Mouse (Mus musculus) right cerebral cortex, postnatal 25 days (tissue): ENCODE measurements around the gene Rcor2.

Experiments used
- DNase-seq: peaks from one replicate; pipeline ENCODE4 v3.0.0; 2022

Gene Rcor2

DNA sequence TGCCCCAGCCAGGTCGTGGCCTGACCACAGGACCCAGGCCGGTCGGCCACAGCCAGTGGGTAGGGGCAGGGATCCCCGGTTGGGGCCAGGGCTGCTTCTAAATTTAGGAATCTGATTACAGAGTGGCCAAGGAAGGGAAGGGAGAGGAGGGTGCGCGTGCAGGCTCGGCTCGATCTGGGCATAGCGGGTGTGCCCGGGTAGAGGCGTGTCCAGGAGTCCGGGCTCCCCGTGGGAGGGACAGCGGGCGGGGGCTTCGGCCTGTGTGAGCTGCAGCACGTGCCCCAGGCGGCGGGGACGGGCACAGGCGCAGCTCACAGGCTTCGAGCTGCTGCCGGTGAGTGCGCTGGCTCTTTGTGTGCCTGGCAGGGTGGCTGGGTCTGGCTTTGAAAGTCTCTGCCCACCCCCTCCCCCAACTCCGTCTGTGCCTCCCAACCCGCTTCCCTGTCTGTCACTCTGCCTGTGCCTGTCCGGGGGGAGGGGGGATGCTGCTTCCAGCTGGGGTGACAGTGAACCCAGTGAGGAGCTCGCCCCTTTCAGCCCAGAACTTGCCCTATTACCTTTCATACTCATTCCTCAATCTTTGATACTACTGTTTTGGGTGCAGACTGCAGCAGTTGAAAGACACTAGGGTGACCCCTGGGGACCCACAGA lies at the start of gene Rcor2:
Rcor2 (plus strand) TSS at position 235 of the 651 bp plus-strand sequence.
- DNase-seq: peak; percentile 61

DNA sequence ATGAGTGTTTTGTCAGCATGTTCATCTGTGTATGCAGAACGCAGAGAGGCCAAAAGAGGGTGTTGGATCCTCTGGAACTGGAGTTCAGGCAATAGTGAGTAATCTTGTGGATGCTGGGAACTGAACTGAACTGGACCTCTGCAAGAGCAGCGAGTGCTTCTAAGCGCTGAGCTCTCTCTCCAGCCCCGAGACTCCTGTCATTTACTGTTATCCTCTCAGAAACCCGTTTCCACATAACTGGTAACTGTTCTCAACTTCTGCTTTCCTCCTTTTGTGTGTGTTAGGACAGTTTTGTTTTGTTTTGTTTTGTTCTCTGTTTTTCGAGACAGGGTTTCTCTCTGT lies 49.2 kb upstream of the Rcor2 start:
- no peak for DNase-seq

DNA sequence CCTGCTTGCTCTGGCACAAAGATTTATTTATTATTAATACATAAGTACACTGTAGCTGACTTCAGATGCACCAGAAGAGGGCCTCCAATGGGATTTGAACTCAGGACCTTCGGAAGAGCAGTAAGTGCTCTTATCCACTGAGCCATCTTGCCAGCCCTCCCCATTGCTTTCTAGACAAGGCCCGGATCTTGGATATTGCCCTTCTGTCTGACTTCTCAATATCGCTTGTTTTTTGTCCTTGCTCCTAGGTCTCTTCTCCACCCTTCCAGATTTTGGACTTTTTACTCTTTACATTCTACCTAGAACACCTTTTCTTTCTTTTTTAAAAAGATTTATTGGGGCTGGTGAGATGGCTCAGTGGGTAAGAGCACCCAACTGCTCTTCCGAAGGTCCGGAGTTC lies 48.4 kb upstream of the Rcor2 start:
- no peak for DNase-seq

DNA sequence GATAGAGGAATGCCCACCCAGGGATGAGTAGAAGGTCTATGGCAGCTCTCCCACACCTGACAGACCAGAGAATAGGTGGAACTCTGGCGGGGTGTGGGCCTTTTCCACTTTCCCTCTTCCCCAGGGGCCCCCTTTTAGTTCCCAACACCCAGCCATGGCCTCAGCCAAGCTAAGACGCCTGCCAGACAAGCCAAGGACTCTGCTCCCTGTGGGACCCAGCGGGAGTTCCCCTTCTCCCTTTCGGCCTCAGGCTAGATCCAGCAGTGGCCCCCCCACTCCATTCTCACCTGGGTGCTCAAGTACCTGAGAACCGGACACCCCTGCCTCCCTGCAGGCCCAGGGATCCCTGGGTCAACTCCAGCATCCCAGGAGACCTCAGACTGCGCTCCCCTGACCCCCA lies 44.9 kb upstream of the Rcor2 start:
- DNase-seq: no peak

DNA sequence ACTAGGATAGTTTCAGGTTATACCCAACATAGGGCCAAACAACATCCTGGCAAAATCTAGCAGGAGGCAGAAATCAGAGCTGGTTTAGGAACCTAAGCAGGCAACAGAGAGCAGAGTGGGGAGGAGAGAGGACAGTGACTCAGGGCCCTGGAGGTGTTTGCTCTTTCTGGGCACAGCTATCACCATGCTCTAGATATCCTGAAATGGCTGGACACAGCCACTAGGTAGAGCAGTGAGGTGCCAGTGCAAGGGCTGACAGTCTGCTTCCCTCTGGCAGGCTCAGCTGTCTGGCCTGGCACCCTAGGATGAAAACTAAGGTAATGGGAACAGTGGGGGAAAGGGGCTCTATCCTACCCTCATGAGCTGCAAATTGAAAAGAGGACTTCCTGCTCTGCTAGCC lies 43.6 kb upstream of the Rcor2 start:
- no peak for DNase-seq

DNA sequence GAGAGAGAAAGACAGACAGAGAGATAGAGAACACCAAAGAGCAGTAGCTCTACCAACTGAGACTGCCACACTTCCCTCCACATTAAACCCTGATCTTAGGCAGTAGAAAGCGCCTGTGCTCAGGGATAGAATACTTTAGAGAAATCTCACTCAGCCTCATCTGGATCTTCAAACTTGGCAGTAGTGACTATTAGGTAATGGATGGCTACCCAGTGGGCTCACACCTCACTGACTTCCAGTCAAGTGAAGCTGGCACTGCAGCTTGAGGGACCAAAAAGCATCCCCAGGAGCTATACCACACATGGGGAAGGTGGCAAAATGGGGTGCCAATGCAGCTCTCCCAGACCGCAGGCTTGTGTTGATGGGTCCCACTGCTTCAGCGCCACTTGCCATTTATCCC lies 42.9 kb upstream of the Rcor2 start:
- no peak for DNase-seq

DNA sequence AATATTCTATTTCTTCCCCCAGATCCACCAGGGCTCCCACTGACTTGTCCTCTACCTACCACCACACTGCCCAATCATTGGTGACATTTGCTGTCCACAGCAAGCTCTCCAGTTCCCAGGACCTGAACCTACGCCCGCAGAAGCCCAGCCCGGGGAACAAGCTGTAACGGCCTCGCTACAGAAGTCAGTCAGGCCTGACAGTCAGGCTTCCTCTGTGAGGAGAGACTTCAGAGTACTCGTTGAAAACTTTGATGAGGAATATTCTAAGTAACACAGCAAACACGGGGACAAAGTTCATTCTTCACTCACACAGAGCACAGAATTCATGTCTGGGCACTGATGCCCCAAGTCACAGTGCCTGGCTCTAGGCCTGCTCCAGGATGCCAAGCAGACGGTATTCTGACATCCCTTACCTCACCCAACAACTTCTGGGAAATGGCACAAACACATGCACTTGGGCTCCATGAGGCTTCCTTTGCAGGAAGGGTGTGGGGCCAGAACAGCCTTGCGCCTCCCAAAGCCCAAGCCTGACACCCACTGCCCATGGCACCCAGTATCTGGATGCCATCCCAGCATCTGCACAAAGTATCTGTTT lies 41.9 kb upstream of the Rcor2 start:
- DNase-seq: no peak

DNA sequence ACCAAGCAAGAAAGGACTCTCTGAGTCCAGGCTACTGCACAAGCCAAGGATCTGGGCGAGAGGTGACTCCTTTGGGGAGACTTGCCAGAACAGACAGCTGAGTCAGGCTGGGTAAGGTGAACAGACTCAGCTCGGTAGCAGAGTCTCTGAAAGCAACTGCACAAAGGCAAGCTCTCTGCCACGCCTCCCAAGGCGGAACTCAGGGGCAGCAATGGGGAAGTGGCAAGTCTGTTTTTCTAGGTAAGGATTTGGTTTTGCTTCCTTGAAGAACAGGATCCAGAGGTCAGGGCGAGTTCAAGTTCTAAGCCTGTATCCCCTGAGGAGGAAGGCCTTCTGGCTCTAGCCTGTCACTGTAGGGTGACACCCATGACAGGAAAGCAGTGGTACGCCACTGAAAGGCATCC lies 40.6 kb upstream of the Rcor2 start:
- DNase-seq: no peak

DNA sequence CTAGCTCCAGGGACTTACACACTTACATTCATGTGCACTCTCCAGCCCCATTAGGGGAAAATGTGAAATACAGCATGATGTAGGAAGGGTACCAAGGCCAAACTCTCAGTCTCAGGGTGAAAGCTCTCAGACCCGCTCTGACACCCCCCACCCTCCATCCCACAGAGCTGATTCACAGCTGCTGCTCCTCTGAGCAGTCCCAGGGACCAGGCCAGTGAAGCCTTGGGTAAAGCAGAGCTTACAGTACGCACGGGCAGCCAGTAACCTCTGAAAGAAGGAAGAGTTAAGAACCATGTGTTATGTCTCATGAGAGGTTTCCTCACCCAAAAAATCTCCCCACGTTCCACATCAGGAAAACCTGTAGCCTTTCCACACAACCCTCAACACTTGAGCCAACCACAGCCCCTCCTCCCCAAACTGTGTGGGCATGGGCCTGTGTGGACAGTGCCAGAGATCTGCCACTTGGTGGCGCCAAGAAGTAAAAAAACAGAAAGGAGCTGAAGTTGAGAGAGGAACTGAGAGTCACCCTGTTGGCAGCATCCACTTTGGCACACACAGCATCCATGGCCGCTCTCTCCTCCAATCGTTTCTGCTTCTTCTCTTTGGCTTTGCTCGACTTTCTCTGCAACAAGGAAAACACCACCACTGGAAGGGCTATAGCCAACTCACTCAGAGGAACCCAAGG lies 32.4 kb upstream of the Rcor2 start:
- DNase-seq: peak; percentile 79

DNA sequence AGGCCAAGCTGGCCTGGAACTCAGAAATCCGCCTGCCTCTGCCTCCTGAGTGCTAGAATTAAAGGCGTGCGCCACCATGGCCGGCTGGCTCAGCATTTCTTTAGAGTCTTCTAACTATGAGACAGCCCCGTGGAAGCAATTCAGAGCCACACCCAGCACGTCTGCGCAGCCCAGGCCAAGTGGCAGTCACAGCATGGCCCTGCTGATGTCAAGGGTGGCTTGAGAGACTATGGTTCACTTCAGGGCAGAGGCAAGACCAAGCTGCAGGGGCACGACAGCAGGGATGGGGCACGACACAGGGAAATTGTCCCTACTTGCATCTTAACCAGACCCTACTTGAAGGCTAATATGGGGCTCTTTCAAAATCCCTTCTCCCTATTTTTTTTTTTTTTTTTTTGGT lies 31.7 kb upstream of the Rcor2 start:
- no peak for DNase-seq

DNA sequence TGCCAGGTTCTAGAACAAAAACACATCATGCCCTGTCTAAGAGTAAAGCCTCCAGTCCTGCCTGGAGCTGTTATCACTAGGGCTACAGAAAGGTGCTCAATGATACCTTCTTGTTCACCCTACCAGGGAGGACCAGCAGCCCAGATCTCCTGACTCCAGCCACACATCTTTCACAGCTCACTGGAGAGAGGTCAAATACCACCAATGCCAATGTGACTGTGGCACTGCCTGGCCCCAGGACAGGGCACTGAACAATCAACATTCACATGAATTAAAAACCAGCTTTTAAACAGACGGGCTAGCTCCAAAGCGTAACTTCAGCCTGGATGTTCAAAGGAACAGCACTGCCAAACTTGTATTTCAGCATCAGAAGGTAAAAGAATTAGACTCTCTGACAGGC lies 31.1 kb upstream of the Rcor2 start:
- DNase-seq: no peak

DNA sequence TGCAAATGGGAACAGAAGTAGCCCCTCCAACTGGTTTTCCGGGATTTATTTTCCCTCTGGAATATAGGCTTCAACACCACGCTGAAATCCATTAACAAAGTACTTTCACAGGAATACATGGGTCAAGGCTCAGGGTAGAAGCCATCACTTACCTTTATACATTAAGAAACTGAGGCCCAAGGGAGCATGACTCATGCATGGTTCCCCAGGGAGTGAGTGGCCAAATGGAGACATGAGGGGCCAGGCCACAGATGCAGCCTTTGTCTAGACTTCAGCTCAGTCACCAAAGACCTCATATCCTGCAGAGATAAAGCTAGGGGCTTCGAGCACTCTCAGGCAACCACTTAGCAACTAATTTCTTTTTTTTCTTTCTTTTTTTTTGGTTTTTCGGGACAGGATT lies 30.4 kb upstream of the Rcor2 start:
- DNase-seq: no peak

DNA sequence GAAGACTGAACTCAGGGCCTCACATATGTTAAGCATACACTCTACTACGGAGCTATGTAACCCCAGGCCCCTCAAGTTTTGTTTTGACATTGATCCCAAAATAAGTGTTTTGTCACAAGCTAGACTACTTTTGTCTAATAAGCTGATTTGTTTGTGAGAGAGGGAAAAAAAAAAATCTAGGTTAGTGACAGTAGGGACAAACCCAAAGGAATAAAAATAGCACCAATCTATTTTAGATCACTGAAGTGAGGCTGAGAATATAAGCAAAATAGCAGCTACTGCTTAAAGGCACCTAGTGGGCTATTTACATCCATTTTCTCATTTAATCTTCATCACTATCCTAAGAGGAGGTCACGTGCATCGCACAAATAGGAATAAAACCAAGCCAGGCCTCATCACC lies 27.6 kb upstream of the Rcor2 start:
- no peak for DNase-seq

DNA sequence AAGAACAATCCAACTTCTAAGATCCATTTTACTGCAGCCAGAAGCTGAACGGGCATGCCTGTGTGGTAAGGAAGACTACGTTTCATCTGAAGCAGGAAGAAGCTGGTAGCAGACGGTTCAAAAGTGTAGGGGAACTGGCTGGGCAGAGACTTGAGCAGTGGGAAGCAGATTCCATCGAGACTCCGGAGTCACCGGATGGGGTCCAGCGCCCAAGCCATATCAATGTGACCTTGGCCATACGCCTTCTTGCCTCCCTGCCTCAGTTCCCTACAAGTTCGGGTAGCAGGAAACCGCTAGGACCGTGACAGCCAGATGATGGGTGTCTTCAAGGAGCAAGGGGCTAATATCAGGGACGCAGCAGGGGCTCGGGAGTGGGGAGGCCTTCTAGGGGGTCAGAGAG lies 26.8 kb upstream of the Rcor2 start:
- DNase-seq: no peak

DNA sequence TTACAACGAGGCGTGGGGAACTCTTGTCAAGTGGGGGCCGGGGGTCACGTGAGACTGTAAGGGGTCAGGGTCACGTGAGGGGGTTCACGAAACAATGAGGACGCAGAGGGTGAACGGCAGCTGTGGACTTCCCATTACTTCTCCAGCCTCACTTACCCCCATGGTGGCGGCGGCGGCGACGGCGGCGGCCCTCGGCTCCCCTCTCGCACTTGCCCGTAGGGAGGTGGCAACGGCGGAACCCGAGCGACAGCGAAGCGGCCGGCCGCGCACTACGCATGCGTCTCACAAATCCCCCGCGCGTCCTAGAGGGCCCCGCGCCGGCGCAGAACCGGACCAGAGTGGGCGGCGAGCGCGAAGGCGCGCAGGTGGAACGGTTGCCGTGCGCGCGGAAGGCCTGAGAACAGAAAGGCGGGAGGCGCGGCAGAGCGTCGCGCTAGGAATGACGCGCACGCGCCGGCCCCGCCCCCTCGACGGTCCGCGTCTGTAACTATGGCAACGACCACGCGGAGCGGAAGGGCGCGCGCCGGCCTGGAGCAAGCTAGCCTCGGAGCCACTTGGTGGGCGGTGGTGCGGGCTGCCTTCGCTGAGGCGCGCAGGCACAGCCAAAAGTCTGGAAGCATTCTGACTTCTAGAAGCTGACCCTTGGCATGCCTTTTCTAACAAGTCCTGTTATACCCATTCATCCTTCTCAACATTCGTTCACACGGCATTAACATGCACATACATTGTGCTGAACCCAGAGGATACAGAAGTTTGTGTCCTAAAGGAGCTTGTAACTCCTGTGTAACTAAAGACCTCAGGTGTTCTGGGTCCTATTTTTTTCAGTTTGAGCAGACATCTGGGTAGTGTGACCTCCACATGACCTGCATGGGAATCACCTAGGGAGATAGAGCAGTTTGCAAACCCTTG lies 26.1 kb upstream of the Rcor2 start, which contains the start of gene Naa40:
Naa40 (minus strand) TSS at position 402 of the 909 bp plus-strand sequence.
- DNase-seq: peak; percentile 94

DNA sequence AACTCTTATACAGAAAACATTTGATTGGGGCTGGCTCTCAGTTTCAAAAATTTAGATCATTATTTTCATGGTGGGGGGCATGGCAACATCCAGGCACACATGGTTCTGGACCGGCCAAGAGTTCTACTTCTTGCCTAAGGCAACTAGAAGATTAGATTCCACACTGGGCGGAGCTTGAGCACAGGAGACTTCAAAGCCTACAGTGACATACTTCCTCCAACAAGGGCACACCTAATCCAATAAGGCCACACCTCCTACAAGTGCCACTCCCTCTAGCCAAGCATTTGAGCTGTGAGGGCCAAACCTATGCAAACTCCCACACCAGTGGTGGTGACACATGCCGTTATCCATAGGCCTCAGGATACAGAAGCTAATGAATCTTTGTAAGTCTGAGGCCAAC lies 21.1 kb upstream of the Rcor2 start:
- no peak for DNase-seq

DNA sequence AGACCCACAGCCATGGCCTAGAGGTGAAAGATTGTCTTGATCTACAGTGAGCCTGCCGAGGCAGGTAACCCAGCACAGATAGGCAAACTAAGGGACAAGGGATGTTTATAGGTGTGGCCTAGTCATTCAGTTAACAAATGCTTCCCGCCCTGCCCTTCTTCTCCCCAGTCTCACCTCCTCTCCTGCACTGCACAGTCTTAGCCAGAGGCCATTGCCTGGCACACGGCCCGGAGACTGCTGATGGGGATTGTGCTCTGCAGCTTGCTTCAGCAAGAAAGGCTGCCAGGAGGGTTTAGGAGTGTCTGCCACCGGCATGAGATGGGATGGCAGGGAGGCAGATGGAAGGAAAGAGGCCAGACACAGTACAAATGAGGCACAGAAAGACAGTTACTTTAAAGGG lies 9.2 kb upstream of the Rcor2 start:
- no peak for DNase-seq

DNA sequence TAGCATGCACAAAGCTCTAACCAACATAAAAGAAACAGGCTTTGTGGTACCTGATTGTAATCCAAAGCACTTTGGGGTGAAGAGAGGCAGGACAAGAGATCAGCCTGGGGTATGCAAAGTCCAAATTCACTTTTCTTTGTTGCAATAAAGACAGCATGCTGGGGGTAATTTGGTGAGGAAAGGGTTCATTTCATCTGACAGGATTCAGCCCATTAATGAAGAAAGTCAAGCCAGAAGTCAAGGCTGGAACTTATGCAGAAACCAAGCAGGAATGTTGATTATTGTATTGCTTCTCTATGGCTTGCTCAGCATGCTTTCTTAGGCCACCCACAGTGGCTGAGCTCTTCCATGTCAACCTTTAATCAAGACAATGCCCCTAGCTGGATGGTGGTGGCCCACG lies 5.6 kb upstream of the Rcor2 start:
- DNase-seq: no peak

DNA sequence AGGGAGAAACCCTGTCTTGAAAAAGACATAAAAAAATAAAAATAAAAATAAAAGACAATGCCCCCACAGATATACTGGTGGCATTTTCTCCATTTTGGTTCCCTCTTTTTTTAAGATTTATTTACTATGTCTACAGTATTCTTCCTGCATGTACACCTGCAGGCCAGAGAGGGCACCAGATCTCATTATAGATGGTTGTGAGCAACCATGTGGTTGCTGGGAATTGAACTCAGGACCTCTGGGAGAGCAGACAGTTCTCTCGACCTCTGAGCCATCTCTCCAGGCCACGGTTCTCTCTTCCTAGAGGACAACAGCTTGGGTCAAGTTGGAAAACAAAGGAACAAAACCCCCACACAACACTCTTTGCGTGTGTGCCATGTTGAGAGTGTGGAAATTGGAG lies 5.2 kb upstream of the Rcor2 start:
- DNase-seq: no peak

DNA sequence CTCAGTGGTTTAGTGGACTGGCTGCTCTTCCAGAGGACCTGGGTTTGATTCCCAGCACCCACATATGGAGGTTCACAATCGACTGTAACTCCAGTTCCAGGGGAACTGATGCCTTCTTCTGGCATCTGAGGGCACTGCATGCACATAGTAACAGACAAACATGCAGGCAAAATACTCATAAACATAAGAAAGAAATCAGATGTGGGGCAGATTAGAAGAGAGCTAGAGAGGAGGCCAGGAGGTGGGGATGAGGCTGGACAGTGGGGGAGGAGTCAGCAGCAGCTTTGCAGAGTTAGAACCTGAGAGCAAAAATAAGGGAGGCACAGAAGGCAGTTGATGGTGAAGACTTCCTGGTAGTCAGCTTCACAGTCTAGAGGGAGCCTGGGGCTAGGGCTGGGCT lies 4.5 kb upstream of the Rcor2 start:
- DNase-seq: no peak

DNA sequence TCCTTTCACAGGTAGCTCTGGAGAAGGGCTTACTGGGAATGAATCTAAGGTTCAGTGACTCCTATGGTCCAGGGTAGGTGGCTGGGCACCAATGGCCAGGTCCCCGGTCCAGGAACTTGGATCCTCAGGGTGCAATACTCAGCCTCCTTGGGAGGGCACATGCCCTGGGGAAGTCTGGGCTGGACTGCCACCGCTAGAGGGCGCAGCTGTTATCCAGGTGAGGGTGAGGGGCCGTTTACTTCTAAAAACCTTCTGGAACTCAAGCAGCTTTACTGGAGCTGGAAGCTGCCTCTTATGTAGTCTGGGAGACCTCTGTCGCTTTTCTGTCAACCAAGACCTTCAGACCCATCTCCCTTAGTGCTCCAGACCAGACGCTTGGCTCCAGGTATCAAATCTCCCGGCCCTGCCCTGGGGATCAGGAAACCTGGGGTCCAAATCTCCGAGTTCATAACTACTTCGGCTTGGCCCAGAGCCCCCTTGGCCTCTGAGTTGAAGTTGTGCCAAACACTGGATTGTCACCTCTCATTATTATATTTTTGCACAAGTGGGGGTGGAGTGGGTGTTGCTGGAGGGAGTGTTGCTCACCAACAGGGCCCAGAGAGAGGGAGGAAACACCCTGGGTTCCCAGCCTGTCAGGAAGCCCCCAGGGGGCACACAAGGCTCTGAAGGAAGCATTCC lies 2.9 kb upstream of the Rcor2 start:
- peak; percentile 70 for DNase-seq

DNA sequence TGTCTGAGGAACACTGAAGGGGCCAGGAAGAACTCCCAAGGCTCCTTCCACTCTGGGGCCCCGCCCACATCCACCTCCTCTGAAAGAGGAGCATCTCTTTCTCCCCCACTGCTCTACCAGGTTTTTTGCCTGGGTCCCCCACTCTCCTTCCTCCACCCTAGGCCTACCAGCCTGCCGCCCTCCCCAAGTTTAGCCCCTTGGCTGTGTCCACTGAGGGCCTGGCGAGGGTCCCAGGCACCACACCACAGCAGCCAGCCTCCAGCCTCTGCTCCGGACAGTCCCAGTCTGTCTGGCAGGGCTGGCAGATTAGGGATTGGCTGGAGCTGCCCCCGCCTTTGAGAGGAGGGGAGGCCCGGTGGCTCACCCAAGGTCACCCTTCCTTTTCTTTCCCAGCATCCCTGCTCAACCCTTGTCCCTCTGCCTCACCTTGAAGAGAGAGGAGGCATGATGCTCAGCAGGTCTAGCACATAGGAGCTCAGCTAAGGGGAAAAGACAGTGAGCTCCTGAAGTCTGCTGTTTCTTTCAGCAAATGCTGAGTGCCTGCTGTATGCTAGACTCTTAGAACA lies 2.3 kb upstream of the Rcor2 start:
- peak; percentile 38 for DNase-seq
